13 mouse cellular contexts compared by ENCODE assay signal in genomic region chr9:57466101-57466500, GRCm38 (mm10). TPM values are rescaled to one million over a fixed set of nuclear protein-coding genes. Genes with fewer than 3 reads are reported as not detected.
DNase-seq lines count a peak whose midpoint lies in the region; ATAC-seq and TF ChIP-seq lines count a peak whose summit lies in the region.
"Had no signal": no experiment of that assay in that cellular context is flagged by ENCODE, and none has a peak within 500 bp of the region (broad histone marks: within the 10 kb centered on the region; RNA-seq: fewer than 3 reads in every experiment).

No protein-coding gene starts in this region.

- peaks cover 28% of the 10 kb centered on the region for H3K4me1 ChIP-seq in forebrain, embryonic 12.5 days
- H3K4me1 ChIP-seq in forebrain, embryonic 10.5 days: peaks cover 25% of the 10 kb centered on the region
- H3K4me1 ChIP-seq in liver, adult 2 months (ENCODE audit: control insufficient read depth, insufficient read depth, low read length): peaks cover 8% of the 10 kb centered on the region
- H3K4me1 ChIP-seq in hindbrain, postnatal 0 days (ENCODE audit: insufficient read depth, low read length): peaks cover 13% of the 10 kb centered on the region
- H3K4me1 ChIP-seq in olfactory bulb, adult 2 months (ENCODE audit: control insufficient read depth, insufficient read depth, low read length): peaks cover 20% of the 10 kb centered on the region

- DNase-seq in forebrain, embryonic 10.5 days (ENCODE audit: extremely low spot score, low spot score): no peak
- peak; percentile 39 for DNase-seq in liver, adult 2 months (ENCODE audit: extremely low read depth, low read depth, low spot score)
- no peak for DNase-seq in liver
- DNase-seq in hindbrain, postnatal 0 days (ENCODE audit: low spot score): no peak
- DNase-seq in frontal cortex, adult 2 months (ENCODE audit: extremely low spot score in 1 of 2, low spot score in 1 of 2): no peak
- no peak for DNase-seq in thymus, postnatal 10 days (ENCODE audit: low spot score in 2 of 2)
- DNase-seq: adrenal gland, adult 8-10 months; cerebellum, adult 9-11 months; kidney, adult 18-20 months; lung, postnatal 14 days had no signal

- H3K27ac ChIP-seq in forebrain, embryonic 12.5 days: no peak overlapping the region
- H3K27ac ChIP-seq in forebrain, embryonic 10.5 days: no peak overlapping the region
- H3K27ac ChIP-seq in liver, adult 2 months (replicated peaks; ENCODE audit: insufficient read depth, low read depth, low read length): peak overlapping the region; percentile 32
- no peak overlapping the region for H3K27ac ChIP-seq in hindbrain, postnatal 0 days
- H3K27ac ChIP-seq in olfactory bulb, adult 2 months (ENCODE audit: insufficient read depth, low read depth, low read length): no peak overlapping the region
- H3K27ac ChIP-seq: heart, adult 2 months had no signal

- no peaks in the 10 kb centered on the region for H3K36me3 ChIP-seq in forebrain, embryonic 12.5 days (replicated peaks)
- H3K36me3 ChIP-seq in forebrain, embryonic 10.5 days (replicated peaks): no peaks in the 10 kb centered on the region
- no peaks in the 10 kb centered on the region for H3K36me3 ChIP-seq in liver, adult 2 months (ENCODE audit: control insufficient read depth, insufficient read depth, low read length)
- peaks cover 7% of the 10 kb centered on the region; the same call in 1 of the 2 replicates for H3K36me3 ChIP-seq in hindbrain, postnatal 0 days (ENCODE audit: insufficient read depth, low read length)

- WGBS in forebrain, embryonic 12.5 days: 72% methylated on average over 3 of the region's 3 CpGs
- 69% methylated on average over 3 of the region's 3 CpGs for WGBS in forebrain, embryonic 10.5 days
- WGBS in liver, adult 2 months: 75% methylated on average over 3 of the region's 3 CpGs
- 80% methylated on average over 3 of the region's 3 CpGs for WGBS in hindbrain, postnatal 0 days
- 54% methylated on average over 3 of the region's 3 CpGs for WGBS in olfactory bulb, adult 2 months

- peaks cover 3% of the 10 kb centered on the region; the same call in 1 of the 2 replicates for H3K79me2 ChIP-seq in liver, adult 2 months (ENCODE audit: control insufficient read depth, insufficient read depth, low read length)

- H3K4me3 ChIP-seq in forebrain, embryonic 12.5 days (replicated peaks): no peak overlapping the region
- no peak overlapping the region for H3K4me3 ChIP-seq in forebrain, embryonic 10.5 days
- H3K4me3 ChIP-seq in liver, adult 2 months (ENCODE audit: insufficient read depth, low read depth, low read length): no peak overlapping the region
- H3K4me3 ChIP-seq in hindbrain, postnatal 0 days (ENCODE audit: low read length): peak overlapping the region; percentile 92; the same call in 1 of the 2 replicates
- H3K4me3 ChIP-seq in olfactory bulb, adult 2 months (ENCODE audit: insufficient read depth, low read depth, low read length): 0 out of 2 replicates have a peak overlapping the region, but pooled peaks have one; percentile 10
- H3K4me3 ChIP-seq: heart, adult 2 months had no signal

- no peak for ATAC-seq in forebrain, embryonic 12.5 days (ENCODE audit: low FRiP score)
- no peak for ATAC-seq in hindbrain, postnatal 0 days

- H3K4me2 ChIP-seq in forebrain, embryonic 12.5 days: peak overlapping the region; percentile 84; the same call in 1 of the 2 replicates
- H3K4me2 ChIP-seq in hindbrain, postnatal 0 days (ENCODE audit: low read depth, low read length): peak overlapping the region; percentile 83

- H3K27me3 ChIP-seq in forebrain, embryonic 12.5 days: no peaks in the 10 kb centered on the region
- H3K27me3 ChIP-seq in forebrain, embryonic 10.5 days (ENCODE audit: poor library complexity, severe bottlenecking): peaks cover 13% of the 10 kb centered on the region
- no peaks in the 10 kb centered on the region for H3K27me3 ChIP-seq in liver, adult 2 months (ENCODE audit: control insufficient read depth, insufficient read depth, low read length)
- no peaks in the 10 kb centered on the region for H3K27me3 ChIP-seq in hindbrain, postnatal 0 days (ENCODE audit: insufficient read depth, low read length)

- TF ChIP-seq POLR2A in liver, adult 2 months (IDR thresholded peaks at IDR 0.05; ENCODE audit: extremely low read depth, insufficient read depth, low read length): no peak
- no peak for TF ChIP-seq POLR2A in olfactory bulb, adult 2 months (IDR thresholded peaks at IDR 0.05; ENCODE audit: insufficient read depth, low read depth, low read length)

- no peak overlapping the region for H3K9ac ChIP-seq in forebrain, embryonic 12.5 days
- H3K9ac ChIP-seq in liver, adult 2 months (ENCODE audit: low read depth, low read length): no peak overlapping the region
- peak overlapping the region; percentile 99; the same call in 1 of the 2 replicates for H3K9ac ChIP-seq in hindbrain, postnatal 0 days (replicated peaks; ENCODE audit: low read length)

- no peaks in the 10 kb centered on the region for H3K9me3 ChIP-seq in forebrain, embryonic 12.5 days
- H3K9me3 ChIP-seq in forebrain, embryonic 10.5 days: no peaks in the 10 kb centered on the region
- no peaks in the 10 kb centered on the region for H3K9me3 ChIP-seq in hindbrain, postnatal 0 days (ENCODE audit: low read length)

- no peak for TF ChIP-seq CTCF in liver, adult 2 months (IDR thresholded peaks at IDR 0.05; ENCODE audit: low read depth, low read length)
- no peak for TF ChIP-seq CTCF in hindbrain, postnatal 0 days (IDR thresholded peaks at IDR 0.05; ENCODE audit: low read depth)
- no peak for TF ChIP-seq CTCF in olfactory bulb, adult 2 months (IDR thresholded peaks at IDR 0.05; ENCODE audit: insufficient read depth, low read depth, low read length)

RNA-seq across cellular contexts. Expression of gene Scamp5, which starts 1.8 kb away (rescaled TPM):
- polyA plus RNA-seq in forebrain, embryonic 12.5 days (2016; fragmentation: Nextera tagmentation; extraction: Ambion mirVana): 41.5 and 41.9 TPM in 2 replicates
- 12.9 and 15.5 TPM in 2 replicates for polyA plus RNA-seq in forebrain, embryonic 10.5 days (2016; fragmentation: Nextera tagmentation; extraction: Ambion mirVana)
- total RNA-seq in liver, adult 2 months (2014; rRNA removed): 10.3 and 12.7 TPM in 2 replicates
- 13.7 and 18.2 TPM in 2 replicates for polyA plus RNA-seq in liver, adult 2 months (2012; rRNA removed)
- 366 and 375 TPM in 2 replicates for total RNA-seq in hindbrain, postnatal 0 days (2014; rRNA removed)
- 154 and 163 TPM in 2 replicates for polyA plus RNA-seq in hindbrain, postnatal 0 days (2015; fragmentation: Nextera tagmentation; extraction: Ambion mirVana)
- polyA plus RNA-seq in olfactory bulb, adult 2 months (2012; ENCODE audit: insufficient read depth, insufficient read length, low replicate concordance, missing spikeins): not detected in 2 replicates
- 343 and 371 TPM in 2 replicates for polyA plus RNA-seq in frontal cortex, adult 2 months (2012; rRNA removed)

RNA-seq across cellular contexts. Expression of gene Ppcdc, which starts 26.2 kb away (rescaled TPM):
- 24.4 and 24.7 TPM in 2 replicates for polyA plus RNA-seq in forebrain, embryonic 12.5 days (2016; fragmentation: Nextera tagmentation; extraction: Ambion mirVana)
- 24.8 and 25.6 TPM in 2 replicates for polyA plus RNA-seq in forebrain, embryonic 10.5 days (2016; fragmentation: Nextera tagmentation; extraction: Ambion mirVana)
- total RNA-seq in liver, adult 2 months (2014; rRNA removed): 10.9 and 11.3 TPM in 2 replicates
- 25.2 and 42.4 TPM in 2 replicates for polyA plus RNA-seq in liver, adult 2 months (2012; rRNA removed)
- 16.6 and 25.8 TPM in 2 replicates for total RNA-seq in hindbrain, postnatal 0 days (2014; rRNA removed)
- 16.5 and 19.3 TPM in 2 replicates for polyA plus RNA-seq in hindbrain, postnatal 0 days (2015; fragmentation: Nextera tagmentation; extraction: Ambion mirVana)
- not detected in 2 replicates for polyA plus RNA-seq in olfactory bulb, adult 2 months (2012; ENCODE audit: insufficient read depth, insufficient read length, low replicate concordance, missing spikeins)
- 23.3 and 24.5 TPM in 2 replicates for polyA plus RNA-seq in frontal cortex, adult 2 months (2012; rRNA removed)

RNA-seq across cellular contexts. Expression of gene Rpp25, which starts 37.7 kb away (rescaled TPM):
- 5.5 and 5.7 TPM in 2 replicates for polyA plus RNA-seq in forebrain, embryonic 12.5 days (2016; fragmentation: Nextera tagmentation; extraction: Ambion mirVana)
- 1.2 and 1.4 TPM in 2 replicates for polyA plus RNA-seq in forebrain, embryonic 10.5 days (2016; fragmentation: Nextera tagmentation; extraction: Ambion mirVana)
- not detected in 2 replicates for total RNA-seq in liver, adult 2 months (2014; rRNA removed)
- not detected in 2 replicates for polyA plus RNA-seq in liver, adult 2 months (2012; rRNA removed)
- total RNA-seq in hindbrain, postnatal 0 days (2014; rRNA removed): 11.7 and 19.6 TPM in 2 replicates
- 15.2 and 17.0 TPM in 2 replicates for polyA plus RNA-seq in hindbrain, postnatal 0 days (2015; fragmentation: Nextera tagmentation; extraction: Ambion mirVana)
- polyA plus RNA-seq in olfactory bulb, adult 2 months (2012; ENCODE audit: insufficient read depth, insufficient read length, low replicate concordance, missing spikeins): not detected in 2 replicates
- polyA plus RNA-seq in frontal cortex, adult 2 months (2012; rRNA removed): 32.6 and 46.9 TPM in 2 replicates

RNA-seq across cellular contexts. Expression of gene Cox5a, which starts 55.0 kb away (rescaled TPM):
- polyA plus RNA-seq in forebrain, embryonic 12.5 days (2016; fragmentation: Nextera tagmentation; extraction: Ambion mirVana): 694 and 697 TPM in 2 replicates
- polyA plus RNA-seq in forebrain, embryonic 10.5 days (2016; fragmentation: Nextera tagmentation; extraction: Ambion mirVana): 686 and 693 TPM in 2 replicates
- total RNA-seq in liver, adult 2 months (2014; rRNA removed): 299 and 328 TPM in 2 replicates
- polyA plus RNA-seq in liver, adult 2 months (2012; rRNA removed): 507 and 522 TPM in 2 replicates
- 212 and 237 TPM in 2 replicates for total RNA-seq in hindbrain, postnatal 0 days (2014; rRNA removed)
- 1,238 and 1,244 TPM in 2 replicates for polyA plus RNA-seq in hindbrain, postnatal 0 days (2015; fragmentation: Nextera tagmentation; extraction: Ambion mirVana)
- not detected in 2 replicates for polyA plus RNA-seq in olfactory bulb, adult 2 months (2012; ENCODE audit: insufficient read depth, insufficient read length, low replicate concordance, missing spikeins)
- polyA plus RNA-seq in frontal cortex, adult 2 months (2012; rRNA removed): 416 and 459 TPM in 2 replicates

Comparison
In these comparisons a context has a peak if more than half of its experiments do, and no peak if none do; other contexts are left out.
1. H3K4me3 ChIP-seq: peak in hindbrain, postnatal 0 days (single experiment) and olfactory bulb, adult 2 months (single experiment); none in forebrain, embryonic 12.5 days (single experiment), forebrain, embryonic 10.5 days (single experiment) and liver, adult 2 months (single experiment).
2. RNA of gene Ppcdc, which starts 26.2 kb away (polyA plus RNA-seq): 25.2 to 42.4 TPM in liver, adult 2 months, 24.8 to 25.6 TPM in forebrain, embryonic 10.5 days, 23.3 to 24.5 TPM in frontal cortex, adult 2 months, 24.4 to 24.7 TPM in forebrain, embryonic 12.5 days and 16.5 to 19.3 TPM in hindbrain, postnatal 0 days; not detected in olfactory bulb, adult 2 months; every median in the first group is over 10 times any median in the second.